ENCODE assay signal across 9 mouse cellular contexts in genomic region chrX:100597439-100597838, GRCm38 (mm10). TPM values are rescaled to one million over a fixed set of nuclear protein-coding genes. Genes with fewer than 3 reads are reported as not detected.
A peak's percentile ranks its signal among the peaks of the same experiment; 100 is the strongest.
DNase-seq lines count a peak whose midpoint lies in the region; ATAC-seq lines count a peak whose summit lies in the region.
"Had no signal": no experiment of that assay in that cellular context is flagged by ENCODE, and none has a peak within 500 bp of the region (broad histone marks: within the 10 kb centered on the region; RNA-seq: fewer than 3 reads in every experiment).

No protein-coding gene starts in this region.

- H3K4me1 ChIP-seq in neural tube, embryonic 15.5 days: no peaks in the 10 kb centered on the region

- 27% methylated on average over 5 of the region's 5 CpGs for WGBS in neural tube, embryonic 15.5 days

- H3K9me3 ChIP-seq in neural tube, embryonic 15.5 days (replicated peaks): no peaks in the 10 kb centered on the region

- no peak for ATAC-seq in neural tube, embryonic 15.5 days (ENCODE audit: low FRiP score)
- no peak for ATAC-seq in megakaryocyte-erythroid progenitor cell, adult 5-6 weeks (replicated peaks; ENCODE audit: low FRiP score, low TSS enrichment, poor library complexity, severe bottlenecking)

- H3K27ac ChIP-seq in neural tube, embryonic 15.5 days (replicated peaks): no peak overlapping the region

- H3K4me3 ChIP-seq in neural tube, embryonic 15.5 days (replicated peaks): no peak overlapping the region
- H3K4me3 ChIP-seq: megakaryocyte, embryonic 14.5 days had no signal

- no peaks in the 10 kb centered on the region for H3K36me3 ChIP-seq in neural tube, embryonic 15.5 days

- H3K27me3 ChIP-seq in neural tube, embryonic 15.5 days (replicated peaks): peaks cover 11% of the 10 kb centered on the region

- no peak overlapping the region for H3K4me2 ChIP-seq in neural tube, embryonic 15.5 days

- no peak overlapping the region for H3K9ac ChIP-seq in neural tube, embryonic 15.5 days (replicated peaks)

- peak; percentile 18 for DNase-seq in neural tube, embryonic 10.5 days (ENCODE audit: extremely low spot score, low spot score)
- DNase-seq in adrenal gland, postnatal 14 days: peak; percentile 62
- DNase-seq in frontal cortex, adult 2 months (ENCODE audit: extremely low spot score in 1 of 2, low spot score in 1 of 2): peak; percentile 22 to 63
- peak; percentile 49 to 76 for DNase-seq in kidney, postnatal 36 days
- DNase-seq in lung, postnatal 14 days: peak; percentile 49
- no peak for DNase-seq in cerebellum, adult 11 months

RNA-seq across cellular contexts. Expression of gene P2ry4, which starts 2.8 kb away (rescaled TPM):
- not detected in 2 replicates for polyA plus RNA-seq in neural tube, embryonic 15.5 days (2015; fragmentation: Nextera tagmentation; extraction: Ambion mirVana)
- total RNA-seq in adrenal gland, postnatal 14 days (2021): 0.11 and 1.7 TPM in 2 replicates
- 0.02 and 0.04 TPM in 2 replicates for polyA plus RNA-seq in frontal cortex, adult 2 months (2012; rRNA removed)
- not detected in 2 replicates for total RNA-seq in megakaryocyte-erythroid progenitor cell, adult 5-6 weeks (2014; fragmentation: Nextera tagmentation)
- total RNA-seq in megakaryocyte-erythroid progenitor cell, adult 5-6 weeks (2017): not detected in 2 replicates

RNA-seq across cellular contexts. Expression of gene Arr3, which starts 7.9 kb away (rescaled TPM):
- not detected in 2 replicates for polyA plus RNA-seq in neural tube, embryonic 15.5 days (2015; fragmentation: Nextera tagmentation; extraction: Ambion mirVana)
- total RNA-seq in adrenal gland, postnatal 14 days (2021): not detected in 2 replicates
- polyA plus RNA-seq in frontal cortex, adult 2 months (2012; rRNA removed): 3.4 and 4.2 TPM in 2 replicates
- total RNA-seq in megakaryocyte-erythroid progenitor cell, adult 5-6 weeks (2014; fragmentation: Nextera tagmentation): not detected in 2 replicates
- not detected in 2 replicates for total RNA-seq in megakaryocyte-erythroid progenitor cell, adult 5-6 weeks (2017)

RNA-seq across cellular contexts. Expression of gene Awat1, which starts 25.4 kb away (rescaled TPM):
- not detected in 2 replicates for polyA plus RNA-seq in neural tube, embryonic 15.5 days (2015; fragmentation: Nextera tagmentation; extraction: Ambion mirVana)
- total RNA-seq in adrenal gland, postnatal 14 days (2021): not detected in 2 replicates
- polyA plus RNA-seq in frontal cortex, adult 2 months (2012; rRNA removed): not detected in 2 replicates
- total RNA-seq in megakaryocyte-erythroid progenitor cell, adult 5-6 weeks (2014; fragmentation: Nextera tagmentation): not detected in 2 replicates
- total RNA-seq in megakaryocyte-erythroid progenitor cell, adult 5-6 weeks (2017): not detected in 2 replicates

RNA-seq across cellular contexts. Expression of gene Kif4, which starts 28.1 kb away (rescaled TPM):
- 3.6 and 7.3 TPM in 2 replicates for polyA plus RNA-seq in neural tube, embryonic 15.5 days (2015; fragmentation: Nextera tagmentation; extraction: Ambion mirVana)
- 6.1 and 6.5 TPM in 2 replicates for total RNA-seq in adrenal gland, postnatal 14 days (2021)
- 0.88 and 0.92 TPM in 2 replicates for polyA plus RNA-seq in frontal cortex, adult 2 months (2012; rRNA removed)
- 33.9 and 41.5 TPM in 2 replicates for total RNA-seq in megakaryocyte-erythroid progenitor cell, adult 5-6 weeks (2014; fragmentation: Nextera tagmentation)
- total RNA-seq in megakaryocyte-erythroid progenitor cell, adult 5-6 weeks (2017): 37.2 and 48.0 TPM in 2 replicates

RNA-seq across cellular contexts. Expression of gene Pdzd11, which starts 28.9 kb away (rescaled TPM):
- 89.3 and 91.5 TPM in 2 replicates for polyA plus RNA-seq in neural tube, embryonic 15.5 days (2015; fragmentation: Nextera tagmentation; extraction: Ambion mirVana)
- total RNA-seq in adrenal gland, postnatal 14 days (2021): 42.6 and 46.3 TPM in 2 replicates
- 51.4 and 58.5 TPM in 2 replicates for polyA plus RNA-seq in frontal cortex, adult 2 months (2012; rRNA removed)
- 40.0 and 45.2 TPM in 2 replicates for total RNA-seq in megakaryocyte-erythroid progenitor cell, adult 5-6 weeks (2014; fragmentation: Nextera tagmentation)
- total RNA-seq in megakaryocyte-erythroid progenitor cell, adult 5-6 weeks (2017): 20.3 and 35.4 TPM in 2 replicates
